Mouse (Mus musculus) embryonic facial prominence, embryonic 10.5 days (tissue): ENCODE data around the gene Foxa2. TPM values are rescaled to one million over a fixed set of nuclear protein-coding genes. Genes with fewer than 3 reads are reported as not detected.

Experiments used
- DNase-seq: peaks from one replicate; pipeline ENCODE4 v3.0.0-alpha.2; 2017; ENCODE audit warnings: low spot score
- H3K27ac ChIP-seq: fragments of 300-500 bp; sonication (generic); replicated peaks from 2 replicates; pipeline ENCODE4 v1.5.1; 2016; ENCODE audit warnings: mild to moderate bottlenecking
- H3K27me3 ChIP-seq: fragments of 300-500 bp; sonication (generic); replicated peaks from 2 replicates; pipeline ENCODE4 v1.6.1; 2016; ENCODE audit warnings: low read depth, mild to moderate bottlenecking; ENCODE audit not compliant: poor library complexity, severe bottlenecking
- H3K36me3 ChIP-seq: fragments of 300-500 bp; sonication (generic); replicated peaks from 2 replicates; pipeline ENCODE4 v1.6.1; 2016; ENCODE audit warnings: mild to moderate bottlenecking, moderate library complexity
- H3K4me1 ChIP-seq: fragments of 300-500 bp; sonication (generic); 2 replicates; pipeline ENCODE4 v1.6.1; 2016
- H3K4me3 ChIP-seq: fragments of 300-500 bp; sonication (generic); 2 replicates; pipeline ENCODE4 v1.5.1; 2016; ENCODE audit warnings: mild to moderate bottlenecking, moderate library complexity
- H3K9me3 ChIP-seq: fragments of 300-500 bp; sonication (generic); 2 replicates; pipeline ENCODE4 v1.6.1; 2016; ENCODE audit warnings: mild to moderate bottlenecking
- WGBS: fragments of 180-500 bp; shearing (Covaris S2); methylation state at CpG from one replicate; pipeline ENCODE4 v1.1.7; 2016; 5-methylcytosine and 5-hydroxymethylcytosine counted together
- polyA plus RNA-seq: library from polyadenylated mRNA; unstranded; fragments of >200 nt; fragmentation: Nextera tagmentation; extraction: Ambion mirVana; gene quantifications from 2 replicates; pipeline ENCODE4 v1.2.1, GENCODE M21; 2016

Foxa2 gene
- polyA plus RNA-seq, 1 experiment from 2014 or later: 1.8 TPM

DNA sequence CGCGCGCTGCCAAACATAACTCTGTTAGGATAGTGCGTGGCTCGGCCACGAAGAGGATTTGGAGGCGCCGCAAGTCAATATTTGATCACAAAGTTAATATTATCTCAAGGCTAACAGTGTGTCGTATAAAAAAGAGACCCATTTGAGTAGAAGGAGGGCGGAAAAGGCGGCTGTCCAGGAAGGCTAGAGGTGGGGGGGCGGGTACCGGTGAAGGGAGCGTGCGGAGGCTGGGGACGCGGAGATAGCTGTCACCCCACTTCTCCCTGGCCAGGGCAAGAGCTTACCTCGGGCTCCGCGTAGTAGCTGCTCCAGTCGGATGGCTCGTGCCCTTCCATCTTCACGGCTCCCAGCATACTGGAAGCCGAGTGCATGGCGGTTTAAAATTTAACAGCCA lies 1.2 kb downstream of the Foxa2 start:
- Histone ChIP-seq H3K4me1 (peaks cover 38% of the 10 kb centered on the region), H3K27ac (no peak overlapping the region), H3K4me3 (peak overlapping the region; percentile 50), H3K9me3 (no peaks in the 10 kb centered on the region), H3K36me3 (no peaks in the 10 kb centered on the region), H3K27me3 (peaks cover 100% of the 10 kb centered on the region)
- peak; percentile 53 for DNase-seq
- under 1% methylated on average over 25 of the region's 25 CpGs for WGBS

DNA sequence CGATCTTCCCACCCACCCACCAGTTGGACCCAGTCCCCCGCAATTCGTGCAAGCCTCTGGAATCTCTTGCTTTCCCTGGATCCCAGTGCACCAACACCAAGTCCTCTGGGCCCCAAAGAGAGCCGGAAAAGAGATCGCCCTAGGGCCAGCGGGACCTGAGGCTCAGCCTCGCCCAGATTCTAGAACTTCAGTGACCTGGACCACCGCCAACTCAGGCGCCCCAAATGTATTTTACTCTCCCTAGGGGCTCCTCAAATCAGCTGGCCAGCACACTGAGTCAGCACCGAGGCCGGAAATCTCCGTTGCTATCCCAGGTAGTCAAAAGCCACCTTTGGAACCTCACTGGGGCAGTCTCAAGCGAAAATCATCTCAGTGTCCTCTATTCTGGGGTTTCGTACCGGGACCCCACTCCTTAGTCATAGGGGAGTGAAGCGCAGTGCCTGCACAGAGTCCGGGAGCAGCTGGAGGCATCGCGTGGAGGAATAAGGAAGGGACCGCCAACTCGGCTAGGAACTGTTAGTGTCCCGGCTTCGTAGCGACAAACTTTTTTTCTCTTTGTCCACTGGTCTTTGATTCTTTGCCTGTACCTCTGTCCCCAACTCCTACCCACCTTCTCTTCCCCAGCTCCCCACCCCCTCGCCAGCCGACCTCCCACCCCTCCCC lies 1.8 kb downstream of the Foxa2 start:
- WGBS: under 1% methylated on average over 26 of the region's 26 CpGs
- H3K4me1 ChIP-seq: peaks cover 39% of the 10 kb centered on the region
- H3K36me3 ChIP-seq: no peaks in the 10 kb centered on the region
- no peak overlapping the region for H3K27ac ChIP-seq
- peak; percentile 50 for DNase-seq
- H3K4me3 ChIP-seq: peak overlapping the region; percentile 50
- H3K27me3 ChIP-seq: peaks cover 100% of the 10 kb centered on the region
- no peaks in the 10 kb centered on the region for H3K9me3 ChIP-seq

DNA sequence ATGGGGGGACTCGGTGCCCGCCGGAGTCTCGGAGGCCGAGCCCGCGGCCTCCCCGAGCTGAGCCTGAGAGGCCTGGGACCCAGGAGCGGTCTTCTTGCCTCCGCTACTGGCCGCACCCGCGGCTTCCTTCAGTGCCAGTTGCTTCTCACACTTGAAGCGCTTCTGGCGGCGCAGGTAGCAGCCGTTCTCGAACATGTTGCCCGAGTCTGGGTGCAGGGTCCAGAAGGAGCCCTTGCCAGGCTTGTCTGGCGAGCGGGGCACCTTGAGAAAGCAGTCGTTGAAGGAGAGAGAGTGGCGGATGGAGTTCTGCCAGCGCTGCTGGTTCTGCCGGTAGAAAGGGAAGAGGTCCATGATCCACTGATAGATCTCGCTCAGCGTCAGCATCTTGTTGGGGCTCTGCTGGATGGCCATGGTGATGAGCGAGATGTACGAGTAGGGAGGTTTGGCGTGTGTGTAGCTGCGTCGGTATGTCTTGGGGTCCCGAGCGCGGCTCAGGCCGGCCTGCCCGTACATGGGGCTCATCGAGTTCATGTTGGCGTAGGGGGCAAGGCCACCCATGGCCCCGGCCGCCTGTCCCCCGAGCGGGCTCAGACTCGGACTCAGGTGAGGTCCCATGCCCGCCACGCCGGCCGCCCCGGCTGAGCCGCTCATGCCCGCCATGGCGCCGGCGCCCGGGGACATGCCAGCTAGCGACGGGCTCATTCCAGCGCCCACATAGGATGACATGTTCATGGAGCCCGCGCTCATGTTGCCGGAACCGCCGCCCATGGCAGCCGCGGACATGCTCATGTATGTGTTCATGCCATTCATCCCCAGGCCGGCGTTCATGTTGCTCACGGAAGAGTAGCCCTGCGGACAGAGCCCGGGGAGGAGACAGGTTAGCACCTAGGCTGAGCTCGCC lies 2.5 kb downstream of the Foxa2 start:
- Histone ChIP-seq H3K27me3 (peaks cover 100% of the 10 kb centered on the region), H3K4me3 (peak overlapping the region; percentile 50), H3K36me3 (no peaks in the 10 kb centered on the region), H3K27ac (no peak overlapping the region; the same call in 1 of the 2 replicates), H3K9me3 (no peaks in the 10 kb centered on the region), H3K4me1 (peaks cover 45% of the 10 kb centered on the region)
- WGBS: 1% methylated on average over 71 of the region's 71 CpGs
- DNase-seq: peak; percentile 58

DNA sequence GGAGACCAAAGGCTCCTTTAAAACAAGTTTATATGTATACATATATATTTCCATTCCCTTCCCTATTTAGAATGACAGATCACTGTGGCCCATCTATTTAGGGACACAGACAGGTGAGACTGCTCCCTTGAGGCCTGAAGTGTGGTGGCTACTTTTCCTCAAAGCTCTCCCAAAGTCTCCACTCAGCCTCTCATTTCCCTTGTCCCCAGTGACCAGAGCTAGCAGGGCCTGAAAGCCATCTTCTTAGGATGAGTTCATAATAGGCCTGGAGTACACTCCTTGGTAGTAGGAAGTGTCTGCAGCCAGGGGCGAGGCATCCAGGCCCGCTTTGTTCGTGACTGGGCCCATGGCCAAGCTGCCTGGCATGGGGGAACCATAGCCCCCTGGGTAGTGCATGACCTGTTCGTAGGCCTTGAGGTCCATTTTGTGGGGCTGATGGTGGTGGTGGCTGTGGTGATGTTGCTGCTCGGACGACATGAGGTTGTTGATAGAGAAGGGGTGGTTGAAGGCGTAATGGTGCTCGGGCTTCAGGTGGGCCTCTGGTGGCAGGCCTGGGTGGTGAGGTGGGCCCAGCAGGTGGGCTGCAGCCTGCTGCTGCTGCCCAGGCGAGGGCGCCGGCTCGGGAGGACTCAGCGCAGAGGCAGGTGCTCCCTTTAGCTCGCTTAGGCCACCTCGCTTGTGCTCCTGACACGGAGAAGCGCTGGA lies 3.3 kb downstream of the Foxa2 start:
- peak; percentile 39 for DNase-seq
- 7% methylated on average over 17 of the region's 17 CpGs for WGBS
- Histone ChIP-seq H3K27me3 (peaks cover 100% of the 10 kb centered on the region), H3K36me3 (no peaks in the 10 kb centered on the region), H3K27ac (no peak overlapping the region; the same call in 1 of the 2 replicates), H3K4me1 (peaks cover 38% of the 10 kb centered on the region), H3K4me3 (peak overlapping the region; percentile 50), H3K9me3 (no peaks in the 10 kb centered on the region)

DNA sequence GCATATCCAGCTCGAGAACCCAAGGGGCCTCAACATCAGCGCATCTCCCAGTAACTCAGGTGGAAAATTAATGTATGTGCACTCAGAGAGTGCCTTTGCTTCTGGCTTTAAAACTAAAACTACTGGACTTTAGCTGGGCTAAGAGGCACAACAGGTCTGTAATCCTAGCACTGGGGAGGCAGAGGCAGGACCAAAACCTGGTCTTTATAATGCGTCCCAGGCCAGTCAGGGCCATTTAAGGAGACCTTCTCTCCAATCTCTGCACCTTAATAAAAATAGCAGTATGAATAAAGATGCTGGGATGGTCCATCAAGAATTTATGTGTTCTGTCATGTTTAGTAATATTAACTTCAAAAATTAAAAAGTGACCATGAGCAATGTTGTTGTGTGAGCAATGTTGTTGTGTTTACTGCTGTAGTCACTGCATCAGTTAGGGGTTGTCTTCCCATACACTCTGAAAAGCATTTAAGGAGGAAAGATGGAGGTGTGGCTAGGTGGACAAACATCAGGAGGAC lies 4.6 kb downstream of the Foxa2 start:
- no peak for DNase-seq
- no peak overlapping the region for H3K27ac ChIP-seq
- H3K36me3 ChIP-seq: no peaks in the 10 kb centered on the region
- H3K9me3 ChIP-seq: no peaks in the 10 kb centered on the region
- H3K4me1 ChIP-seq: peaks cover 38% of the 10 kb centered on the region
- no peak overlapping the region for H3K4me3 ChIP-seq
- peaks cover 100% of the 10 kb centered on the region for H3K27me3 ChIP-seq
- WGBS: 10% methylated on average over 3 of the region's 3 CpGs

DNA sequence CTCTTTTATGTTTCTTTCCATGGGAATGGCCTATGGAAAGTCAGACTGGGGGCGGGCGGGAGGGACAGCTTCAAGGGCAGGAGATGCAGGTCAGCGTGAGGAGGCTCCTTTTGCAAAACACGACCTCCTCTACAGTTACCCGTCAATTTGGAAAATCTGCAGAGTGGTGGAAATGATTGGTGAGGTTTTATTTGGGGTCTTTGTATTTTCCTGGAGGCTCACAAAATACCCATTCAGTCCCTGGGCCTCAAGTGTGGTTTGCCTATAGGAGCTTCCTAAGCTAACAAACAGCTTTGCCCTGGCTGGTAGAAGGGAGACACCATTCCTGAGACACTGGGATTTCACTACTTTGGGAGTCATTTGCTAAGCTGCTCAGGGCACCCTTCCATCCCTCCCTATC lies 5.4 kb downstream of the Foxa2 start:
- Histone ChIP-seq H3K4me1 (peaks cover 37% of the 10 kb centered on the region), H3K27ac (no peak overlapping the region), H3K36me3 (no peaks in the 10 kb centered on the region), H3K27me3 (peaks cover 100% of the 10 kb centered on the region), H3K9me3 (no peaks in the 10 kb centered on the region), H3K4me3 (no peak overlapping the region)
- no peak for DNase-seq
- WGBS: 3% methylated on average over 5 of the region's 5 CpGs

DNA sequence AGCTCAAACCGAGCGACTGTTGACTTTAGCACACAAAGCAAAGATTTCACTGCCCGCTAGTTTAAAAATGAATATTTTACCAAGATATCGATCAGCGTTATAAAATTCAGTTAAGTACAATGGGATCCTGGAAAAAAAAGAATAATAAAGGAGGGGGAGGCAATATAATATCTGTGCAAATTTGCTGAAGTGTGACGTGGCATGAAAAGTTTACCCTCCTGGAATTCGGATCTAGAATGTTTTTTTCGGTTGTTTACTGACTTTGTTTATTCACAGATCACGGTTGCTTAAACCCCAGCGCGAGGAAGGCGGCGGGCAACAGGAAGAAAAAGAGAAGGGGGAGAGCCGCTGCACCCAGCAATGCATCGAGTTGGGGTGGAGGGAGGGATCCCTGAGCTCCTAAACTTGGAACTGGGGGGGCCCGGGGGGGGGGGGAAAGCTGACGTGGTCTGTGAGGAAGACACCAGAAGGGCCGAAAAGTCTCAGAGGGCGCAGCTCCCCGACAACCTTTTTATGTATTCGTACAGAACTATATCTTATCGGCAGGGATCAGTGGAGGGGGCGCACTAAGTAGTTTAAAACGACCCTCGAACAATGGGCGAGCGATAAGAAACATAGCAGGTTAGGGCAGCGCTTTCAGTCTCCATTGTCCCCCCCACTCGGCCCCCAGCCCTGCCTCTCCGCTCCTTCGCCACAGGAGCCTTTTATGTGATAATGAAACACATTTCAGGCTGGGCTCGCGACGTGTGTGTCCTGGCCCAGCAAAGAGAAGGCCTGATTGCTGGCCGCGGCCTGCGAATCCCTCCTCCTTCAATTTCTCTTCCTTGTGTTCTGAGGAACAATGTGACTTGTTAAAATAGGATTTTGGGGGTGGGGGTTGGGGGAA lies 6.3 kb downstream of the Foxa2 start:
- peaks cover 100% of the 10 kb centered on the region for H3K27me3 ChIP-seq

DNA sequence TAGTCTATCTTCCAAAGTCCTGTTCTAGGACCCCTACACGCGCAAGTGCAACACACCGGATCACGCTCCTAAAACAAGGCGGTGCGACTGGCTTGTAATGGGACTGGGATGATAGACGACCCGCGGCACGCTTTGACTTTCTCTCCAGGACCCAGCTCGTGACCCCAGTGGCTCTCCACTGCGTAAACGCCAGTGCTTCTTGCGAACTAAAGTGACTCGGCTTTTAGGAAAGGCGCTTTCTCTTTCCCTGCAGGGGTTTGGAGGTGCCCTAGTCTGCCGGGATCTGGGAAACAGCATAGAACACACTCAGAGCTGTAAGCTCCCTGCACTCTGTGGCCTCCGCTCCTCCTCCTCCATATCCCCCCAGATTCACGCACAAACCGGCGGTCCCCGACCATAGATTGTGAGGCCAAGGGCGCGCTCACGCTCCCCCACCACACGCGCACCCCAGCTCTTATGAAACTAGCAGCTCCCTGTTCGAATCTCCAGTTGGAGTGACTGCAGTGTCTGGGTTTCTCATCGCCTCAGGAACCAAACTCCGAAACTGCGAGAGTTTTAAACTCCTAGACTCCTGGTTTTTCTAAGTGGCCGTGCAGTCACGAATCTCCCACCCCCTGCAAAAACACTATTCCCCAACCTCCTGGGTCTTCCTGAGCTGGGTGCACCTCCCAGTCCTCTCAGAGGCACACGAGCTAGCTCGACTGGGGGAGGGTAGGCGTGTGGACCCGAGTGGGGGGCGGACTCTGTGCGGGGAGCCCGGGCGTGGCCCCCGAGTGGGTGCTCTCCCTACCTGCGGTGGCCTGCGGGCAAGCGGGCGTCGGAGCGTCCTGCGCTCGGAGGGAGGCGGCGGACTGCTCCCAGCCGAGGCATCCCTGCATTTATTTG lies 7.2 kb downstream of the Foxa2 start:
- H3K4me1 ChIP-seq: peaks cover 21% of the 10 kb centered on the region; the same call in 1 of the 2 replicates
- no peaks in the 10 kb centered on the region for H3K36me3 ChIP-seq
- under 1% methylated on average over 53 of the region's 53 CpGs for WGBS
- H3K27me3 ChIP-seq: peaks cover 100% of the 10 kb centered on the region
- peak; percentile 64 for DNase-seq
- H3K4me3 ChIP-seq: peak overlapping the region; percentile 24
- H3K27ac ChIP-seq: no peak overlapping the region; the same call in 1 of the 2 replicates
- H3K9me3 ChIP-seq: no peaks in the 10 kb centered on the region

More for the DNA sequence above, 6.3 kb downstream of the Foxa2 start:
- WGBS: under 1% methylated on average over 37 of the region's 37 CpGs
- peak; percentile 54 for DNase-seq
- Histone ChIP-seq H3K4me3 (peak overlapping the region; percentile 24; the same call in 1 of the 2 replicates), H3K27ac (no peak overlapping the region; the same call in 1 of the 2 replicates), H3K36me3 (no peaks in the 10 kb centered on the region), H3K9me3 (no peaks in the 10 kb centered on the region), H3K4me1 (peaks cover 29% of the 10 kb centered on the region; the same call in 1 of the 2 replicates)

DNA sequence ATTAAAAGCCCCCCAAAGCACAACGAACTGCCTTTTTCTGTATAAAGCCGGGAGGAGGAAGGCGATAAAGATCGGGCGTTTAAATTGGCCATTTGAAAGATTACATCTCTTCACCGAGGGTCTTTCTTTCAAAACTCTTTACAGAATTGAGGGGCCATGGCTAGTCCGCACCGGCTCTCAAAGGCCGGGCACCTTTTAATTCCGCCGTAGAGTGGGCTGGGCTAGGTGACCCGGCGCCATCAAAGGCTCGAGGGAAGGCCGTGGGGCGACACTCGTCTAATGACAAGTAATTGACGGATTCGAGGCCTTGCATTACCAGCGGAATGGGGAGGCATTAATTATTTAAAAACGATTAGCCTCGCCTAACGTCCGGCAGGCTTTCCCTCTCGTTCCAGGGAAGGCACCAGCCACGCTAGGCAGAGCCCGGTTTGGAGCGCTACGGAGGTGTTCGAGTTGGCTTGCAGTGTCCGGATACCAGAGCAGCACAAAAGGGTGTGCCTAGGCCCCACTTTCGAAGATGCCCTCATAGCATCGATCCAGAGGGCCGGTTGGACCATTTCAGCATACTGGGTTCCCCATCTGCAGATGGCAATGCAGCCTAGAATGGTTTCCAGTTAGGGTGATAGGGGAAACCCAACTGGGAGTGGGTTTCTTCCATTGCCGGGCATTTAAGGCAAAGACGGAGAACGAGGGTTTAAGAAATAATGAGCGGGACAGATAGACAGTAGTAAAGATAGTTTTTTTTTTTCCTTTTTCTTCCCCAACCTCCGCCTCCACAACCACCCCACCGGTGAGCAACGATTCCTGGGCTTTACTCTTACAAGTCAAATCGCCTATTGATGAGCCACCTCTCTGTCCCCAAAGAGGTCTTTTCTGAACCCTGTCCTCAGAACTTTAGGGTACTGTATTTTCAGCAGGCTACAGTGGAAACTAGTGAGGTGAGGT lies 8.1 kb downstream of the Foxa2 start:
- under 1% methylated on average over 42 of the region's 42 CpGs for WGBS
- Histone ChIP-seq H3K9me3 (no peaks in the 10 kb centered on the region), H3K4me3 (0 out of 2 replicates have a peak overlapping the region, but pooled peaks have one; percentile 3), H3K27me3 (peaks cover 100% of the 10 kb centered on the region), H3K36me3 (no peaks in the 10 kb centered on the region), H3K27ac (no peak overlapping the region), H3K4me1 (peaks cover 12% of the 10 kb centered on the region; the same call in 1 of the 2 replicates)
- peak; percentile 58 for DNase-seq

DNA sequence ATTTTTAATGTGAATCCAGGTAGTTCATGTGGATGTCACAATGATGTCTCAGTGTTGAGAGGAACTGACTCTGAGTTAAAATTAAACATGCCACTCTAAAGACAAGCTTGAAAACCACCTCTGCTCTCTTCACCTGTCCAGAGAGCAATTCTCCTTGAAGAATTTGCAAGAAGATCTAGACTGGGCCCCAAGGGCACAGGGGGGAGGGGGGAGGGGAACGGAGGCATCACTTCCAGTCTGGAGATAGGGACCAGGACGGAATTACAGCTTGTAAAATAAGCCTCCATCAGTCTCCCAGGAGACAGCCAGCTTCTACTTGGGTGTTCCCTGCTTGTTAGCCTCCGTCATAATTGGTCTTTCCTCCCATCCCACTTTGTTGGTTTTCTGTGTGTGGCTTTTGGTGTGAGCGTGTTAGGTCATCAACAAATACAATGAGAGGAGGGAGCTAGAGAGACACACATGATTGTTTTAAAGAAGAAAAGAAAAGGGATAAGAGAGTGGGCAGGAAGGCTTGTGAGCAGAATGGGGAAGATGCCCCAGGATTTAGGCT lies 10.1 kb downstream of the Foxa2 start:
- peaks cover 98% of the 10 kb centered on the region for H3K27me3 ChIP-seq
- H3K4me1 ChIP-seq: peaks cover 12% of the 10 kb centered on the region; the same call in 1 of the 2 replicates
- WGBS: under 1% methylated on average over 4 of the region's 4 CpGs
- peak; percentile 35 for DNase-seq
- no peaks in the 10 kb centered on the region for H3K36me3 ChIP-seq
- no peak overlapping the region for H3K4me3 ChIP-seq
- H3K9me3 ChIP-seq: no peaks in the 10 kb centered on the region
- H3K27ac ChIP-seq: no peak overlapping the region
